Mouse (Mus musculus): ENCODE data around the gene B3galt1. TPM values are rescaled to one million over a fixed set of nuclear protein-coding genes. Genes with fewer than 3 reads are reported as not detected.

B3galt1 gene
- 1 to 10 TPM; 1.8 to 3.4 (median 2.9) TPM for total RNA-seq (2022)

DNA sequence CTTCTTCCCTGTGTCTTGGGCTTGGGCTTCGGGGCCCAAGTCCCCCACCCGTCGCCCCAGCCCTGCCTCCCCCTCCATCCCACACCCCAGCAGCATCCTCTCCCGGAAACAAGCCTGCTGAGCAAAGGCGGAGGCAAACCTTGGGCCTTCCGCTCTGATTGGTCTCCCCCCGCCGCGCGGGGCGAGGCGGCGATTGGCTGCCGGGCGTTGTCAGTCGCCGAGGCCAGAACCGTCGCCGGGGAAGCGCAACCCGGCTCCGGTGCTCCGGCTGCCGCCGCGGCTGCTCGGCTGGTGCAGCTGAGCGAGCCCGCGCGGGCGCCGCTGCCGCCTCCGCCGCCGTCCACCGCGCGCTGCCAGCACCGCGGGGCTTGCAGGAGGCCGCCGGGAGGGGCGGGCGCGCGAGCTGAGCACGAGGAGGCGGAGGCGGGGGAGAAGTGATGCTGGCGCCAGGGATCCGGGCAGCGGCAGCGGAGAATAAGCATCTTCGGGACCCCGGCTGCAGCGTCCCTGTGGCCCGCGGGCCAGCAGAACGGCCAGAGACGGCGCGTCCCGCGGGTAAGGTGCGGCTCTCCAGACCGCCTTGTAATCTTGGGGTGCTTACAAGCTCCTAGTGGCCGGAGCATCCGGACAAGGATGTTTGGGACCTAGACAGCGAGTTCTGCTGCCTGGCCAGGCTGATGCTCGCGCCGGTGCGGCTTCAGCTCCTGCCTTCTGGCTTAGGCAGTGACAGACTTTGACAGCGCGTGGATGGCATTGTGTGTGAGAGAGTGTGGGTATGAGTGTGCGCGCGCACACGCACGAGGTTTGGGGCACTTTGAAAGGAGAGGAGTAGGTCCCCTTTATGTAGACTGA lies at the start of gene B3galt1:
Gene B3galt1 (plus strand): TSS at position 392 of the 852 bp plus-strand sequence.
- DNase-seq (ENCODE audit: low spot score in 2 of 2) = peak; percentile 66 to 75

DNA sequence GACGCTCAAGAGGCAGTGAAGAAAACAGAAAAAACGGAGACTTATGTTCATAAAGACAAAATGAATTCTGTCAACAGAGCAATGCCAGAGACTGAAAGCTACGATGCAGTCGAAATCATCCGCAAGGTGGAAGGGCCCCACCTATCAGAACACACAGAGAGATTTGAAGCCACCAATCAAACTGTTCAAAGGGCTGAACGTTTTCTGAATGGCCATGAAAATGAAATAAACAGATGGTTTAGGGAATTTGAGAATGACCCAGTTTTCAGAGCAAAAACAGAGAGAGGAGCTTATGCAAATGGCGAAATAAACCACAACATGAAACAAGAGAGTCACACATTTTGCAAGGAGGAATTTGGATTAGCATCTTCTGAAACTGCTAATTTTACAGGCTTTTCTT lies 49.3 kb upstream of the B3galt1 start:
- DNase-seq (ENCODE audit: low spot score in 2 of 2) = no peak

DNA sequence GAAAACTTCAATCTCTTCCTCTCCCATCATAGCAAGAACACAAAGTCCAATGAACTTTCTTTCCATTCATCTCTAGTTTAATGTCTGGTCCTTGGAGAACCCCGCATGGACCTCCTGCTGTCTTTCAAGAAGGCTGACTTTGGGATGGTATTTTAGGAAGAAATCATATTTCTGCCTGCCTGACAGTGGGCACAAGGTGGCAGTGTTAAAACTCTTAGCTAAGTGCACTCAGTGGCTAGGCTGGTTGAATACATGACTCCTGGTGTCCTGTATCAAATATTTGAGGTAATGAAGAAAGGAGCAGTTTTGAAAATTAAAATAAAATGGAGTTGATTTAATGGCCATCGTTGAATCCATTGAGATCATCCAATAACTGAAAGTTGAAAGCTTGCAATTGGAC lies 30.3 kb upstream of the B3galt1 start:
- DNase-seq (ENCODE audit: low spot score in 2 of 2) = no peak

DNA sequence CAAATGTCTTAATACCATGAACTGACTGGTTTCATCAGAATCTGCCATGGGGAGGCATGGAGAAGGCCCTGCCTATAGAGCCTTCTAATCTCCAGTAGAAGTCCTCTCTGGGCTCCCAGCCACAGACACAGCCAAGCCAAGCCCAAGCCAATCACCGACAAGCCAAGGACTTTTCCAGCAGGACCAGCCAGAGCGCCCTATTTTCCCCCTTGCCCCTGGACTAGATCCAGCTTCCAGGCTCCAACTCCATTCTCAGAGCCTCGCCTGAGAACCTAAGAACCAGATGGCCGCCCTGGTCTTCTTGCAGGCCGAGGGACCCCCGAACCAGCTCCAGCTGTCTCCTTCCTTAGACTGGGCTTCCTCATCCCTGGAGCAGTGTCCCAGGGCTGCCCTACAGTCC lies 26.2 kb upstream of the B3galt1 start:
- no peak for DNase-seq (ENCODE audit: low spot score in 2 of 2)

DNA sequence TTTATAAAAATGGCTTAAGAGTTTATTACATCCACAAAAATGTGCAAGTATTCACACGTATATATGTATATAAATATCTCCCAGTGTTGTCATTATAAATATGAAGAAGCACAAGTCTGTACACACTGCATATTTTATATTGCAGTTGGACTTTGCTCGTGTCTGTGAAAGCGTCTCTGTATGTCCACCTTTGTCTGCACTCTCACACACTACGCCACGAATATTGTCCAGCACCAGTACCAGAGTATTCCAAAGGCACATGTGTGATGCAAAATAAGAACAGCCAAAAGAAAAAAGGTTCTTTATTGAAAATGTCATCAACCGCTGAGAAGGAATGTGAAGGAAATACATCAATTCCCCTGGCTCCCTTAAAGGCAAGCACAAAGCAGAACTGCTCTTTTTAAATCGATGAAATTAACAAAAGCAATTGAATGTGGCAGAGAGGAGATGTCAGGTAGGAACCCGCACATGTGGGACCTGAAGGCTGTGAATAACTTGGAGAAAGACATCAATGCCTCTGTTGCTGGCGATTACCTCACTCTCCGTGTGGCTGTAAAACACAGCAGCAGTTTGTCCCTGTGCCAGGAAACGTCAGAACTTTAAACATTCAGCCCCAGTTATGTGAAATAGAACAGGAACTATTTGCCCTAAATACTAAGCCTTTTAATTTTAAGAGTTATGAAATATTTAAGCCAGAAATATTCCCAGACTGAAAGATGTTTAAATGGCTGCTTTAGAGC lies 23.5 kb upstream of the B3galt1 start:
- no peak for DNase-seq (ENCODE audit: low spot score in 2 of 2)

DNA sequence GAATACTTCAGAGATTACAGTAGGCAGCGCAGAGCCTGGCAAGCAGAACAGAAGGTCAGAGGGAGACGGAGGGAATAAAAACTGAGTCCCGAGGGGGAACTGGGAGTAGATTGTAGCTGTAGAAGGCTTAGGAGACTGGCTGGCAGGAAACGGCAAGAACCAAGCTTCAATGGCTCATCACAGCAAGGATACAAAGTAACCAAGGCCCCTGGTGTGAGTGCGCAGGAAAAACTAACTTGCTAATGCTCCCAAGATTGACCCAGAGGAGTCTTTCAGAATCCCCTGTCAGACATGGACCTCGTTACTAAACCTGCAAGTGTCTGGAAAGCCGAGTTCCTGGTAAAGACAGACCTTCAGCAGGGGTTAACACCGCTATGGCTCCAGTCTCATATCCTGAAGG lies 21.2 kb upstream of the B3galt1 start:
- no peak for DNase-seq (ENCODE audit: low spot score in 2 of 2)

DNA sequence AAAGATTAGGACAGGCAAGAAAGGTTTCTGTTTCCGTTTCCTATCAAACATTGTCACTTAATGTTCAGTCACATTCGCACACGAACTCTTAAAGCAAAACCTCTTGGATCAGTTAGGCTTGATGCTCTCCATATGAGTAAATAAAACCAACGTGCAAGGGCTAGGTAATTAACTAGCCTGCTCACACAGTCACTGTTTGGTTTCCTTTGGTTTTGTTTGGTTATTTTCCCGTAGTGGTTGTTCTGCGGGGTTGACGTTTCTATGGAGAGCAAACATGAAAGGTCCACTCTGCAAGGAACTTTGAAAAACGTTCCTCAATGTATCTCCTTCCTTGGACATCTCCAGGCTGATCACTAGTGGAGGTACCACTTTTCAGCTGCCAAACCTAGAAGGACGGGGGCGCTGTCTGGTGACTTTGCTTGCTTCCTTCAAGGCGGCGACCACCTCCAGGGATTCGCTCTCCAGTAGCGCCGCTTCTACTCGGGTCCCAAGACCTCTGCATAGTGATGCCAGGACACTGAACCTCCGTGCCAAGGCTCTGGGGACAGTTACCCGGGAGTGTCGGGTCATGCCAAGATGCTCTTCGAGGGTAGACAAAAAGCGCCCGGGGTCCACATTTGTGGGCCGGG lies 706 bp upstream of the B3galt1 start:
- DNase-seq (ENCODE audit: low spot score in 2 of 2) = peak in 1 of 2 experiments; percentile 11

DNA sequence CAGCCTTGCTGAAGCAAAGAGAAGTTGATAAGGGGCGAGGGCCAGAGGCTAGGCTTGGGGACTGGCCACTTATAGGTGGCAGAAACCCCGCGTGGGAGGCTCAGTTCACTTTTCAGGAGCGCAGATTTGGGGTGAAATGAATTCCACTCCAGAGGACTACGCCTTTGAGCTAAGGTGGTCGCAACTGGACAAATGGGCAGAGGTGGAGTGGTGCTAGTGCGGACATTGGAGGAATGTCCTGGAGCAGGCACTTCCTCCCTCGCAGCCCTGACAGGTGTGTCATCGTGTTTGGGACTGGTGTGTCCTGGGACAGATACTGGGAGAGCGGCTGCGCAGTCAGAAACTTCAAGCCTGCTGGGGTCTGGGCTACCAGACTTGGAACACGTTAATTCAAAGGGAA lies 895 bp downstream of the B3galt1 start:
- DNase-seq (ENCODE audit: low spot score in 2 of 2) = no peak

DNA sequence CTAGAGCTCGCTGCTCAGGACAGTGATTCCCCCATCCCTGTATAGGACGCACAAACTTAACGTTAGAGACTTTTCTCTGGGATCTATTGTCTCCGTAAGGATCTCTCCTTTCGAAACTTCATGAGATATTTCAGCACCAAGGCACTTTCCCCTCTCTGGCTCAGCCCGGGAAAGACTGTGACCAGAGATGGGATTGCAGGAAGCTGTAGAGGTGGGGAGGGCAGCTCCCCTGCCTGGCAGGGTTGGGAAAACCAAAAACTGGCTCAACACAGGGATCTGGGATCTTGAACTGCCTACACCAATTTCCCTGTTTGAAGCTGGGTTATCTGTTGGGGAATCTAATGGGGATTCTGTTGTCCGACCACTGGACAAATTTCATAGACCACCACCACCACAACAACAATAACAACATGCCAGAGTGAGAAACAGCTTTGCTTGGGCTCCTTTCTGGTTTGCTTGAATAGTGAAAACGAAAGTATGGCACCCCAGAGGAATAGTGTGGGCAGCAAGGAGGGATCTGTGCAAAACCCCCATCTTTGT lies 1.5 kb downstream of the B3galt1 start:
- DNase-seq (ENCODE audit: low spot score in 2 of 2) = no peak

DNA sequence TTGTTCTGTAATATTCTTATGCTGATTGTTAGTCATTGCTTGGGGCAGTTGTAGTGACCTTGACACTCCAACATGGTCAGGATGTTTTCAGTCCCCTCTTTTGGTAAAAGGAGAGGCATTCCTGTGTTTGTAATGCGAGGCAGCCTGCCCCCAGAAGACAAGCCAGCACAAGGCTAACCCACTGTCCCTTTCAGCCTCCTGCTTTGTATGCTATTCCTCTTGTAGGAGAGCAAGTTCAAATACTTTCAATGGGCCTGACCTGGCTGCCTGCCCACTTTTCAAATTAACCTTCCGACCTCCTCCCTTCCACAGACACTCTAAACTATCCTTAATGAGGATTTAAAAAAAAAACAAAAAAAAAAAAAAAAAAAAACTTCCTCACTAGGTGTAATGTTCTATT lies 11.0 kb downstream of the B3galt1 start:
- DNase-seq (ENCODE audit: low spot score in 2 of 2) = no peak

DNA sequence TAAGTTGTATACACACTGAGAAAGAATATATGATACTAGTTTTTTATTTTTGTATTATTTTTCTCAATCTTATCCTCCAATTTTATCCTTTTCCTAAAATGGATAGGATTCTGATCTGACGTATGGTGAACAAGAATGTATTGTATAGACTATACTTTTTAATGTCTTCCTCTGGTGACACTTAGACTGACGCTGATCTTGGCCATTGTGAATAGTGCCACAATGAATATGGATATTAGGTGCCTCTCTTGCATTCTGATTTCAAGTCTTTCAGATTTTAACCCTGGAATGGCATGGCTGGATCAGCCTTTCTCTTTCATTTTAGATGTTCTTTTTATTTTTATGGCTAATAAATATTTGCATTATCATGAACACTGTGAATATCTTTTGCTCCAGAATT lies 17.4 kb downstream of the B3galt1 start:
- DNase-seq (ENCODE audit: low spot score in 2 of 2) = no peak

DNA sequence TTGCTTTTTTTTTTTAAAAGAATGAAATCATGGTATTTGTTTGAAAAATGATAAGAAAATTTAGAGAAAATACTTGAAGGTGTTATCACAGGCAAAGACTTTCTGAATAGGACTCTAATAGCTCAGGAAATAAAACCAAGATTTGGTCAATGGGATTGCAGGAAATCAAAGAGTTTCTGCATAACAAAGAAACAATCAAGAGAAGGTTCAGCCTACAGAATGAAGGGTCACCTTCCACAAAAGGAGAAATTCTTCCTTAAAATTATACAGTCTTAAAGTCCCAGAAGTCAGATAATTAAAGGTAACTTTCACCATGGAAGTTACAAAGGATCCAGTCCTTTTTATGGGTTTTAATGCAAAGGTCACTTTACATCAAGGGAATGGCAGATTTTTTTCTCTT lies 24.7 kb downstream of the B3galt1 start:
- no peak for DNase-seq (ENCODE audit: low spot score in 2 of 2)

DNA sequence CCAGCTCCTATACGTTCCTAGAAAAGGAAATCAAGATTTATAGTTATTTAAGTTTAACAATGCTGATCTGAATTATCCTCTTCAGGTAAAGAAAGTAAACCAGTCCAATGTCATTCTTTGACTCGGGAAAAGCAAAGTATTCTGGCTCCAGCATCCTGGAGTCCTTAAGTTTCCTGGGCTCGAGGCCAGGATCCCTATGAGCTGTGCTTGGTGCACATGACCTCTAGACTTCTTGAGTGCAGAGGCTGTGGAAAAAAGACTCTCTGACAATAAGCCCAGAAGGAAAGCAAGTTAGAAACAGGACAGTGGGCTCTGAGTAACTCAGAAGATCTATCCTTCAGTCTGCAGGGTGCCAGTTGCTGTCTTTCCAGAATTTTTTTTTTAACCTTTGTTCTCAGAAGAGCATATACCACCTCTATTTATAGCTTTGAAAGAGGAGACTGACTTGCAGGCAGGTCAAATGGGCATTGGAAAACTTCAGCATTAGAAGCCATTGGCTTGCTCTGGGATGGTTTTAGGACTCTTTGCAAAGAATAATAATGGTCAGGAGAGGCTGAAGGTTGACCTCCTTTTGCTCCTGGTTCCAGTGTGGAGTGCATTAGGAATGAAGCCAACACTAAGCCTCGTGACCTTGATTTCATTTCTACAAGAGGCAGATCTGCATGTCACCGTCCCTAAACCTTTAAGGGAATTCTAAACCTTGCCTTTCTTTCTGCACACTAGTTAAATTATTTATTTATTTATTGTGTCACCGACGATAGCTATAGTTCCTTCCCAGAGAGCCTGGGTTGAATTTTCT lies 26.4 kb downstream of the B3galt1 start:
- peak in 1 of 2 experiments; percentile 7 for DNase-seq (ENCODE audit: low spot score in 2 of 2)

DNA sequence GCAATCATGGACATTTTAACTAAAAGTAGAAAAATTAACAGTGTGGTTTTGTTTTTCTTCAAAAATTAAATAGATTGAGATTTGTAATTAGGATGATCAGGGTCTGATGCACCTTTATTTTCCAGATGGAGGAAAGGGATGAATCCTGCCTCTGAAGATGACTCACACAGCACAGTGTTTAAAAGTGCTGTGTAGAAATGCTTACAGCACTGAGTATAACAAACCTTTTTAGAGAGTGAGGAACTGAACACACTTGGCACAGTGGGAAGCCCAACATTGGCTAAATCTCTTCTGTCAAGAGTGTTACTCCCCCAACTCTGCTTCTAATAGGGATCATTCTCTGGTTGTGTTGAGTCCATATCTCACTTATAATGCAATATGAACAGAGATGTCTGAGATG lies 57.2 kb downstream of the B3galt1 start:
- DNase-seq (ENCODE audit: low spot score in 2 of 2) = no peak

DNA sequence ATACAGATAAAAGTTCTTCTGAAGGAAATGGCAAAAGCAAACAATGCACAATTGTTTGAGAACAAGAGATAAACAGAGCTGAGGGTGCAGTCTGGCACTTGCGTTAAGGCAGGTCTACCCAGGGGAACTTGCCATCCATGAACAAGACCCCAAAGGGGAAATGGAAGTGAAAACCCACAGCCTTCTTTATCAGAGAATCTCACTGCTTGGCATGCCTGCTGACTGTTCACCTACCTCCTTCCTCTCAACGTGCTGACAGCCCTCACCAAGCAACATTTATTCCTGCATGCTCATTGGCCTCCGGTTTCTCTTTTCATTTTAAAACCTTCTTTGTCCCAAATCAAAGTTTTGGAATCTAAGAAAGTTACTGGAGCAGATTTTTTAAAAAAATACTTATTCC lies 62.0 kb downstream of the B3galt1 start:
- no peak for DNase-seq (ENCODE audit: low spot score in 2 of 2)

DNA sequence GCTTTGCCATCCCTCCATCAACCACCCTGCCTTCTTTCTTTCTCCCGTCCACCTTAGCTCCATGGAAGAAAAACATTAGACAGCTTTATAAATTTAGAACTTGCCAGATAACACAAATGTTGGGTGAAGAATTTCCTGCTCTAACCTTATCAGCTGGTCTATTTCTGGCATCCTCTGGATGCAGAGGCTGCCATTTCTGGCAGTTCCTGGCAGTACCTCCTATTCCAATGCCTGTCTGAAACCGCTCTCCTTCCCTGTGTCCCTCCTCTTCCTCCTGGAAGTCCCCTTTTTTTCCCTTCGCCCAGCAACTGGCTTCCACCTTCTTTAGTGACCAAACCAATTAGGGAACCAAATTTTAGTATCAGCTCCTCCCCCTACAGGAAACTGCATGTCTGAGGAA lies 62.6 kb downstream of the B3galt1 start:
- DNase-seq (ENCODE audit: low spot score in 2 of 2) = no peak

DNA sequence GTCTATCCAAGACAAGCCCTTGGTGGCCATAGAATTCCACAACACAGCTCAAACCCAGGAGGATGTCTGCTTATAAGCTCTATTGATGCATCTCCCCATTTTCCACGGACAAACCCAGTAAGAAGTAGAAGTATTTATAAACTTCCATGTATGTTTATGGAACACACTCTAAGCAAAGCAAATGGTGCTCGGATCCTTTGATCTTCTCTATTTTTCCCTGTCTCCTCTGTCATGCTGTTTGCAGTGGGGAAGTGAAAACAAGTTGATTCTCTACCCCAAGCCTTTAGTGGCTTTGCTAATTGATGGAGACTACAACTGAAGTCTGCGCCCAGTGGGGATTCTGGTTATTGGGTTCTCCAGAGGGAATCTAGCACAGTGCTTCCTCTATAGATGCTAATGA lies 89.2 kb downstream of the B3galt1 start:
- no peak for DNase-seq (ENCODE audit: low spot score in 2 of 2)

DNA sequence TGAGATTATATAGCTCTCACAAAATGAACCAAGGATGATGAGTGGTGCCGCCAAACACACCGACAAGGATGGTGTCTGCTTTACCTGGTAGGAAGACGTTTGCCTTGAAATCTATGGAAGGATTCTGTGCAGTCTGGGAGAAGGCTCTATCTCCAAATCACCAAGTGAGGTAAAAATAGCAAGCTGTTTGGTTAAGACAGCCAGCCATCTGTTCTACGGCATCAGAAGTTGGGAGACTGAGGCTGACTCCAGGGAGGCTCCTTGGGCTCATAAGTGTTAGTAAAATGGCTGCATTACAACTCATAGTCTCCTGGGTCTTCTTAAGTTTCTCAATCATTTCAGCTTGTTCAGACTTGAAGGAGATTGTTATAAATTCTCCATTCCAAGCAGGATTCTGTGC lies 91.7 kb downstream of the B3galt1 start:
- peak in 1 of 2 experiments; percentile 3 for DNase-seq (ENCODE audit: low spot score in 2 of 2)

DNA sequence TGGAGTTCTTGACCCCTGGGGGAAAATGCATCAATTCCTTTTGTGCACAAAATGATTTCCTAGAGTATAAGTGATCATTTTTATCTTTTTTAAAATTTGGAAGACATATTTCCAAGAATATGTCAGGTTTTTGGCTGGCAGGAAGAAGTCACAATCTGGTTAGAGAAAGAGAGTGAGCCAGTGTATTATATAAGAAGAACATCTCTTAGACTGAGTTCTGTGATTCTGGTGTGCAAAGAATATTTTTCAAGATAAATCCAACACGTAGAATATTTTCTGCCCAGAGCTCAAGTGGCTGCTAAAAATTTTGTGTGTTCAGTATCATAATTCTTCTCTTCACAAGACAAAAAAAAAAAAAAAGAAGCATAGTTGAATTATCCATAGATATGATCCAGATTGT lies 92.4 kb downstream of the B3galt1 start:
- no peak for DNase-seq (ENCODE audit: low spot score in 2 of 2)

DNA sequence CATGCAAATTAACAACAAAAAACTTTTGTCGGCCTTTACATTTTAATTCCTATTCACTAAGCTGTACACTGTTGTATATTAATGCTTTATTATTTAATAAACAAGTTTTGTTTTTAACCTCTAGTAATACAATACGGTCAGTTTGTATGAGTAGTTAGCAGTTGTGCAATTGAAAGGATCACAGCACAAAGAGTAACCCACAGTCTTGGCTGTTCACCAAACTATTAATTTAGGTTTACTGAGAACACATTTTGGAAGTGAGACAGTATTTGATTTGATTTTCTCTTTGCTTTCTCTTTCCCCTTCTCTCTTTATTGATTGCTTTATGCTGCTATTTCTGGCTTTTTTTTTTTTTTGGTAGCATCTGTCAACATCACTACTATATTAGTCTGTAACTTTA lies 106.0 kb downstream of the B3galt1 start:
- no peak for DNase-seq (ENCODE audit: low spot score in 2 of 2)

DNA sequence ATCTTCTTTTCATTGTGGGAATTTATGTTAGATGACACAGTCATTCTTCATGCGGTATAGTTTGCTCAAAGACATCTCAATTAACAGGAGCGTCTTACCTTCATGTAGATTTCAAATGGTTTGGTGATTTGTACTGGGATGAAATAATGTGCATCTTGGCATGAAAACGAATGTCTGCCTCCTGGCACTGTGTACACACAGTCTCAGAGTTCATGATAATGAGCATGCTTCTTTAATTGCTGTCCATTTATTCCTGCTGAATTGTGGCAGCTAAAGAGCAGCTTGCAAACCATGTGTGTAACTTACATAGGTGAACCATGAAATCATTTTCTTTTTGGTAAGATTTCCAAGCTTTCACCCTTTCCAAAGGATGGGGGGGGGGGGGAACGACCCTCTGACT lies 112.0 kb downstream of the B3galt1 start:
- DNase-seq (ENCODE audit: low spot score in 2 of 2) = no peak
